Mouse (Mus musculus): Measurements from ENCODE around the gene Bmp2k. TPM values are rescaled to one million over a fixed set of nuclear protein-coding genes. Genes with fewer than 3 reads are reported as not detected.

Gene Bmp2k
- polyA plus RNA-seq, 1 experiment from 2014 or later = 11.9 TPM

DNA sequence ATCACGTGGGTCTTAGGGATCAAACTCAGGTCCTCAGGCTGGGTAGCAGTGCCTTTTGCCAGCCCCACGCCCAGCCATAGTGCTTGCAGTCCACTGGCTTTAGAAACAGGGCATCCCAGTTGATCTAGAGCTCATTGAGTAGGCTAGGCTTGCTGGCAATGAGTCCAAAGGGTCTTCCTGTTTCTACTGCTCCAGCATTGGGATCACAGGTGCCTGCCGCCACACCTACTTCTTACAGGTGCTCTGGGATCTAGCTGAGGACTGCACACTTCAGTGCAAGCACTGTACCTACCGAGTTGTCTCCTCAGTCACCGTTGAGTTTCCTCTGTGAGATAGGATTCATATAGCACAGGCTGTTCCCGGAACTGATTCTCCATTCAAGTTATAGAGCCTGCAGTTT lies 34.3 kb downstream of the Bmp2k start:
- Histone ChIP-seq H3K27me3 (ENCODE audit: insufficient read depth, low read length) (no peaks in the 10 kb centered on the region), H3K36me3 (ENCODE audit: insufficient read depth, low read length) (peaks cover 6% of the 10 kb centered on the region; the same call in 1 of the 2 replicates), H3K4me2 (ENCODE audit: low read length) (no peak overlapping the region), H3K9ac (ENCODE audit: low read depth, low read length) (no peak overlapping the region), H3K27ac (no peak overlapping the region), H3K4me1 (replicated peaks; ENCODE audit: insufficient read depth, low read length) (no peaks in the 10 kb centered on the region), H3K4me3 (replicated peaks; ENCODE audit: low read depth, low read length) (no peak overlapping the region), H3K9me3 (replicated peaks; ENCODE audit: low read length) (no peaks in the 10 kb centered on the region)
- WGBS = 85% methylated on average over 6 of the region's 6 CpGs
- DNase-seq (ENCODE audit: low spot score) (no peak), ATAC-seq (replicated peaks; ENCODE audit: low FRiP score, low read depth) (no peak)
- no peak for TF ChIP-seq CTCF (IDR thresholded peaks at IDR 0.05; ENCODE audit: low read depth)

GRCm38 (mm10) chr5:97045260-97045659 lies 47.8 kb downstream of the Bmp2k start:
- DNase-seq (ENCODE audit: low spot score) (no peak), ATAC-seq (replicated peaks; ENCODE audit: low FRiP score, low read depth) (no peak)
- Histone ChIP-seq H3K9me3 (replicated peaks; ENCODE audit: low read length) (no peaks in the 10 kb centered on the region), H3K4me2 (ENCODE audit: low read length) (no peak overlapping the region), H3K4me3 (replicated peaks; ENCODE audit: low read depth, low read length) (no peak overlapping the region), H3K27me3 (ENCODE audit: insufficient read depth, low read length) (no peaks in the 10 kb centered on the region), H3K36me3 (ENCODE audit: insufficient read depth, low read length) (0 out of 2 replicates have a peak, but pooled peaks cover 5% of the 10 kb centered on the region), H3K9ac (ENCODE audit: low read depth, low read length) (no peak overlapping the region), H3K27ac (no peak overlapping the region), H3K4me1 (replicated peaks; ENCODE audit: insufficient read depth, low read length) (no peaks in the 10 kb centered on the region)
- WGBS = 53% methylated on average over 7 of the region's 7 CpGs
- no peak for TF ChIP-seq CTCF (IDR thresholded peaks at IDR 0.05; ENCODE audit: low read depth)

GRCm38 (mm10) chr5:97046680-97047079 lies 49.2 kb downstream of the Bmp2k start:
- Histone ChIP-seq H3K4me1 (replicated peaks; ENCODE audit: insufficient read depth, low read length) (no peaks in the 10 kb centered on the region), H3K4me2 (ENCODE audit: low read length) (no peak overlapping the region), H3K9ac (ENCODE audit: low read depth, low read length) (no peak overlapping the region), H3K36me3 (ENCODE audit: insufficient read depth, low read length) (0 out of 2 replicates have a peak, but pooled peaks cover 6% of the 10 kb centered on the region), H3K4me3 (replicated peaks; ENCODE audit: low read depth, low read length) (no peak overlapping the region), H3K9me3 (replicated peaks; ENCODE audit: low read length) (no peaks in the 10 kb centered on the region), H3K27ac (no peak overlapping the region), H3K27me3 (ENCODE audit: insufficient read depth, low read length) (no peaks in the 10 kb centered on the region)
- 85% methylated on average over 10 of the region's 10 CpGs for WGBS
- TF ChIP-seq CTCF (IDR thresholded peaks at IDR 0.05; ENCODE audit: low read depth) = no peak
- DNase-seq (ENCODE audit: low spot score) = no peak
- no peak for ATAC-seq (replicated peaks; ENCODE audit: low FRiP score, low read depth)

GRCm38 (mm10) chr5:97048905-97049304 lies 51.4 kb downstream of the Bmp2k start:
- no peak overlapping the region for H3K4me2 ChIP-seq (ENCODE audit: low read length)
- no peaks in the 10 kb centered on the region for H3K9me3 ChIP-seq (replicated peaks; ENCODE audit: low read length)
- ATAC-seq (replicated peaks; ENCODE audit: low FRiP score, low read depth) (no peak), DNase-seq (ENCODE audit: low spot score) (no peak)
- 93% methylated on average over 5 of the region's 5 CpGs for WGBS
- H3K4me1 ChIP-seq (replicated peaks; ENCODE audit: insufficient read depth, low read length) = no peaks in the 10 kb centered on the region
- TF ChIP-seq CTCF (IDR thresholded peaks at IDR 0.05; ENCODE audit: low read depth) = no peak
- H3K4me3 ChIP-seq (replicated peaks; ENCODE audit: low read depth, low read length) = no peak overlapping the region
- H3K9ac ChIP-seq (ENCODE audit: low read depth, low read length) = no peak overlapping the region
- 0 out of 2 replicates have a peak, but pooled peaks cover 6% of the 10 kb centered on the region for H3K36me3 ChIP-seq (ENCODE audit: insufficient read depth, low read length)
- no peak overlapping the region for H3K27ac ChIP-seq
- no peaks in the 10 kb centered on the region for H3K27me3 ChIP-seq (ENCODE audit: insufficient read depth, low read length)

- 78% methylated on average over 5 of the region's 5 CpGs for WGBS
- Histone ChIP-seq H3K9ac (ENCODE audit: low read depth, low read length) (no peak overlapping the region), H3K36me3 (ENCODE audit: insufficient read depth, low read length) (peaks cover 17% of the 10 kb centered on the region)
Measured at GRCm38 (mm10) chr5:97054166-97054565, 56.7 kb downstream of the Bmp2k start.

DNA sequence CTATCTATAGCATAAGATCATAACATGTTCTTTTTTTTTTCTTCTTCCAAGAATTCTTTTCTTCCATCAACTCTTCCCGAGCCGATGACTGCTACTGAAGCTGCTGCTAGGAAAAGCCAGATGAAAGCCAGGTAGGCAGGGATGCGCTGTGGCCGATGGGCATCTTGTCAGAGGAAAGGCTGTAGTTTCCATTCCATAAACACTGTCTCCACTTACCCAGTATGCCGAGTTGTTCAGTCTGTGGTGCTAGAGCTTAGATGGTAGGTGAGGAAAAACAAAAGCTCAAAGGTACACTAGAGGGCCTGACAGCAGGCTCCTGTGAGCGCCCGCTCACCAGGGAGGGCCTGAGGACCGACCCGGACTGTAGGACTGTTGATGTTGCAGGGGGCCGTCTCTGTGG lies 57.3 kb downstream of the Bmp2k start:
- Histone ChIP-seq H3K9me3 (replicated peaks; ENCODE audit: low read length) (no peaks in the 10 kb centered on the region), H3K27ac (no peak overlapping the region), H3K4me1 (replicated peaks; ENCODE audit: insufficient read depth, low read length) (no peaks in the 10 kb centered on the region), H3K36me3 (ENCODE audit: insufficient read depth, low read length) (peaks cover 17% of the 10 kb centered on the region), H3K4me2 (ENCODE audit: low read length) (no peak overlapping the region), H3K27me3 (ENCODE audit: insufficient read depth, low read length) (no peaks in the 10 kb centered on the region), H3K4me3 (replicated peaks; ENCODE audit: low read depth, low read length) (no peak overlapping the region), H3K9ac (ENCODE audit: low read depth, low read length) (no peak overlapping the region)
- no peak for TF ChIP-seq CTCF (IDR thresholded peaks at IDR 0.05; ENCODE audit: low read depth)
- ATAC-seq (replicated peaks; ENCODE audit: low FRiP score, low read depth) (no peak), DNase-seq (ENCODE audit: low spot score) (no peak)
- 74% methylated on average over 10 of the region's 10 CpGs for WGBS

More at GRCm38 (mm10) chr5:97054166-97054565, 56.7 kb downstream of the Bmp2k start:
- no peak for TF ChIP-seq CTCF (IDR thresholded peaks at IDR 0.05; ENCODE audit: low read depth)
- H3K4me3 ChIP-seq (replicated peaks; ENCODE audit: low read depth, low read length) = no peak overlapping the region
- no peak overlapping the region for H3K27ac ChIP-seq
- H3K27me3 ChIP-seq (ENCODE audit: insufficient read depth, low read length) = no peaks in the 10 kb centered on the region
- H3K4me1 ChIP-seq (replicated peaks; ENCODE audit: insufficient read depth, low read length) = no peaks in the 10 kb centered on the region
- no peak overlapping the region for H3K4me2 ChIP-seq (ENCODE audit: low read length)
- no peaks in the 10 kb centered on the region for H3K9me3 ChIP-seq (replicated peaks; ENCODE audit: low read length)
- ATAC-seq (replicated peaks; ENCODE audit: low FRiP score, low read depth) (no peak), DNase-seq (ENCODE audit: low spot score) (no peak)

GRCm38 (mm10) chr5:97055511-97056068 lies 58.1 kb downstream of the Bmp2k start:
- ATAC-seq (replicated peaks; ENCODE audit: low FRiP score, low read depth) (no peak), DNase-seq (ENCODE audit: low spot score) (peak; percentile 88)
- peak; percentile 93 for TF ChIP-seq CTCF (IDR thresholded peaks at IDR 0.05; ENCODE audit: low read depth)
- Histone ChIP-seq H3K27ac (no peak overlapping the region), H3K36me3 (ENCODE audit: insufficient read depth, low read length) (peaks cover 17% of the 10 kb centered on the region), H3K9ac (ENCODE audit: low read depth, low read length) (no peak overlapping the region), H3K4me2 (ENCODE audit: low read length) (no peak overlapping the region), H3K9me3 (replicated peaks; ENCODE audit: low read length) (no peaks in the 10 kb centered on the region), H3K4me3 (replicated peaks; ENCODE audit: low read depth, low read length) (no peak overlapping the region), H3K4me1 (replicated peaks; ENCODE audit: insufficient read depth, low read length) (no peaks in the 10 kb centered on the region), H3K27me3 (ENCODE audit: insufficient read depth, low read length) (no peaks in the 10 kb centered on the region)
- WGBS = 2% methylated on average over 1 of the region's 1 CpGs
